ENCODE assay signal across 18 mouse cellular contexts in the genomic region with DNA sequence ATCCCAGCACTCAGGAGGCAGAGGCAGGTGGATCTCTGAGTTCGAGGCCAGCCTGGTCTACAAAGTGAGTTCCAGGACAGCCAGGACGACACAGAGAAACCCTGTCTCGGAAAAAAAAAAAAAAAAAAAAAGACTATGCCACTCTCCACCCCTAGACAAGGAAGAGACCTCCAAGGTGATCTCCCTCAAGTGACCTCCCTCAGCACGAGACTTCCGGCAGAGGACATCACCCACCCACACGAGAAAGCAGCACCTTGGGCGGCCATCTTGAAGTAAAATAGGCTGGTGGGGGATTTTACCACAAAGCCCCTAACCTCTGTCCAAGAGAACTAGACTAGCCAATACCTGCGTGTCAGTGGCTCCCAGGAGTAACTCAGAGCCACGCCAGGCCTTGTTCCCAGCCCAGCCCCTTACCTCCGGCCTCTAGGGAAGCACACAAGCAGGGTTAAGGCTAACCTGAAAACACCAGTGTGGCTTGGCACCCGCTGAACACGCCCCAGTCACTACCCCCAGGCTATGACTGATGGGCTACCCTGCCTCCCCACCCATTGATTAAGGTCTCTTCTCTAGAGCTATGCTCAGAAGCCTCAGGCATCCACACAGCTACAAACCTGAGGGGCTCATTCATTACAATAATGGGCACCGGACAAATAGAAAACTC. TPM values are rescaled to one million over a fixed set of nuclear protein-coding genes. Genes with fewer than 3 reads are reported as not detected.
DNase-seq lines count a peak whose midpoint lies in the region; ATAC-seq and TF ChIP-seq lines count a peak whose summit lies in the region.
"Had no signal": no experiment of that assay in that cellular context is flagged by ENCODE, and none has a peak within 500 bp of the region (broad histone marks: within the 10 kb centered on the region; RNA-seq: fewer than 3 reads in every experiment).

No protein-coding gene starts in this region.

- H3K36me3 ChIP-seq in heart, embryonic 12.5 days = peaks cover 51% of the 10 kb centered on the region
- H3K36me3 ChIP-seq in heart, postnatal 0 days (replicated peaks; ENCODE audit: control insufficient read depth, insufficient read depth, low read length) = peaks cover 51% of the 10 kb centered on the region

- H3K4me2 ChIP-seq in heart, embryonic 12.5 days = no peak overlapping the region
- H3K4me2 ChIP-seq in heart, postnatal 0 days (ENCODE audit: low read depth, low read length) = no peak overlapping the region
- H3K4me2 ChIP-seq: embryonic facial prominence, embryonic 12.5 days; forebrain, embryonic 15.5 days; hindbrain, embryonic 13.5 days; intestine, embryonic 15.5 days; kidney, embryonic 15.5 days had no signal

- H3K27me3 ChIP-seq in heart, embryonic 12.5 days (replicated peaks) = no peaks in the 10 kb centered on the region
- H3K27me3 ChIP-seq in heart, postnatal 0 days (ENCODE audit: control insufficient read depth, insufficient read depth, low read length) = no peaks in the 10 kb centered on the region
- H3K27me3 ChIP-seq: CH12.LX; embryonic facial prominence, embryonic 12.5 days; forebrain, embryonic 15.5 days; hindbrain, embryonic 13.5 days; intestine, embryonic 15.5 days; kidney, embryonic 15.5 days had no signal

- no peaks in the 10 kb centered on the region for H3K9me3 ChIP-seq in heart, embryonic 12.5 days (replicated peaks)
- H3K9me3 ChIP-seq in heart, postnatal 0 days (replicated peaks; ENCODE audit: control insufficient read depth, low read length) = no peaks in the 10 kb centered on the region
- H3K9me3 ChIP-seq: embryonic facial prominence, embryonic 12.5 days; forebrain, embryonic 15.5 days; hindbrain, embryonic 13.5 days; intestine, embryonic 15.5 days; kidney, embryonic 15.5 days had no signal

- DNase-seq in heart, postnatal 14 days = no peak
- no peak for DNase-seq in heart, postnatal 0 days (ENCODE audit: low spot score)
- no peak for DNase-seq in heart, adult 18-20 months
- peak; percentile 79 for DNase-seq in ZHBTc4 (ENCODE audit: low read depth, low spot score)
- DNase-seq: adrenal gland, adult 8-10 months; cerebellum, adult 11 months; cerebellum, adult 8-10 months; cerebellum, postnatal 25 days; gastrocnemius, postnatal 10 days; kidney, adult 2 months had no signal

- WGBS in heart, embryonic 12.5 days = 91% methylated on average over 13 of the region's 13 CpGs
- WGBS in heart, postnatal 0 days = 89% methylated on average over 11 of the region's 13 CpGs

- TF ChIP-seq EP300 in heart, postnatal 0 days (IDR thresholded peaks at IDR 0.05; ENCODE audit: low read depth) = no peak

- ATAC-seq in heart, embryonic 12.5 days (ENCODE audit: insufficient number of reproducible peaks, low FRiP score) = no peak
- ATAC-seq in heart, postnatal 0 days (ENCODE audit: insufficient read depth, low read depth) = no peak
- no peak for ATAC-seq in megakaryocyte-erythroid progenitor cell, adult 5-6 weeks (replicated peaks; ENCODE audit: low FRiP score, low TSS enrichment, poor library complexity, severe bottlenecking)
- ATAC-seq: forebrain, embryonic 15.5 days had no signal

- H3K4me1 ChIP-seq in heart, embryonic 12.5 days (replicated peaks) = peaks cover 59% of the 10 kb centered on the region
- peaks cover 20% of the 10 kb centered on the region for H3K4me1 ChIP-seq in heart, postnatal 0 days (ENCODE audit: control insufficient read depth, insufficient read depth)
- H3K4me1 ChIP-seq: embryonic facial prominence, embryonic 12.5 days had no signal

- H3K4me3 ChIP-seq in heart, embryonic 12.5 days = no peak overlapping the region
- no peak overlapping the region for H3K4me3 ChIP-seq in heart, postnatal 0 days (ENCODE audit: low read depth, low read length)
- H3K4me3 ChIP-seq: embryonic facial prominence, embryonic 12.5 days; forebrain, embryonic 15.5 days; hindbrain, embryonic 13.5 days; intestine, embryonic 15.5 days; kidney, embryonic 15.5 days had no signal

- no peak for TF ChIP-seq CTCF in heart, postnatal 0 days (IDR thresholded peaks at IDR 0.05; ENCODE audit: low read depth)

- peak overlapping the region; percentile 93 for H3K27ac ChIP-seq in heart, embryonic 12.5 days (ENCODE audit: poor library complexity, severe bottlenecking)
- H3K27ac ChIP-seq in heart, postnatal 0 days (ENCODE audit: low read depth) = peak overlapping the region; percentile 91
- H3K27ac ChIP-seq: embryonic facial prominence, embryonic 12.5 days; forebrain, embryonic 15.5 days; hindbrain, embryonic 13.5 days; intestine, embryonic 15.5 days; kidney, embryonic 15.5 days had no signal

- intact Hi-C loops in heart, postnatal 14 days (cut with DNase I) = no loop called here

- no peak overlapping the region for H3K9ac ChIP-seq in heart, embryonic 12.5 days
- H3K9ac ChIP-seq in heart, postnatal 0 days (replicated peaks; ENCODE audit: low read depth, low read length) = no peak overlapping the region
- H3K9ac ChIP-seq: embryonic facial prominence, embryonic 12.5 days; forebrain, embryonic 15.5 days; hindbrain, embryonic 13.5 days; intestine, embryonic 15.5 days; kidney, embryonic 15.5 days had no signal

RNA-seq across cellular contexts. Expression of a gene that starts 21.9 kb away (rescaled TPM):
- polyA plus RNA-seq in heart, embryonic 12.5 days (2016; fragmentation: Nextera tagmentation; extraction: Ambion mirVana) = 34.1 and 38.9 TPM in 2 replicates
- 100 to 1,000 TPM; 114 TPM for total RNA-seq in heart, postnatal 14 days (2021)
- total RNA-seq in heart, postnatal 0 days (2014; rRNA removed; ENCODE audit: low replicate concordance) = 125 and 144 TPM in 2 replicates
- polyA plus RNA-seq in heart, postnatal 0 days (2015; fragmentation: Nextera tagmentation; extraction: Ambion mirVana) = 51.4 and 54.0 TPM in 2 replicates
- total RNA-seq in heart, adult 18-20 months (2021) = 100 to 1,000 TPM; 147 to 157 TPM
- 23.5 and 24.4 TPM in 2 replicates for total RNA-seq in megakaryocyte-erythroid progenitor cell, adult 5-6 weeks (2014; fragmentation: Nextera tagmentation)
- total RNA-seq in megakaryocyte-erythroid progenitor cell, adult 5-6 weeks (2017) = 36.7 and 37.4 TPM in 2 replicates
